Mouse (Mus musculus) intestine, embryonic 14.5 days (tissue): ENCODE measurements at regions not wholly inside any gene's neighbourhood (a gene's known extent, or its start where the extent isn't known, plus 50 kb on each side); places are given as distances from the start of the nearest gene placed in this dataset.
A peak's percentile ranks its signal among the peaks of the same experiment; 100 is the strongest.

ENCODE experiments used
- ATAC-seq: fragments of 200-750 bp; cut with Nextera tagmentation; replicated peaks from 2 replicates; pipeline ENCODE4 v1.8.0; 2017; ENCODE audit warnings: low read depth, moderate number of reproducible peaks, moderate TSS enrichment, moderate library complexity; ENCODE audit not compliant: low FRiP score, low TSS enrichment
- DNase-seq: peaks from one replicate; pipeline ENCODE4 v3.0.0-alpha.2; 2018; ENCODE audit warnings: low spot score
- H3K27ac ChIP-seq: fragments of 300-500 bp; sonication (generic); 2 replicates; pipeline ENCODE4 v1.5.1; 2014; ENCODE audit warnings: low read depth, mild to moderate bottlenecking, control low read depth
- H3K27me3 ChIP-seq: fragments of 300-500 bp; sonication (generic); replicated peaks from 2 replicates; pipeline ENCODE4 v1.6.1; 2014; ENCODE audit warnings: low read length, control low read depth; ENCODE audit not compliant: control insufficient read depth, insufficient read depth
- H3K36me3 ChIP-seq: fragments of 300-500 bp; sonication (generic); 2 replicates; pipeline ENCODE4 v1.6.1; 2014; ENCODE audit warnings: low read length, control low read depth; ENCODE audit not compliant: control insufficient read depth, insufficient read depth
- H3K4me1 ChIP-seq: fragments of 300-500 bp; sonication (generic); replicated peaks from 2 replicates; pipeline ENCODE4 v1.6.1; 2014; ENCODE audit warnings: low read length, control low read depth, mixed read lengths; ENCODE audit not compliant: control insufficient read depth, insufficient read depth
- H3K4me2 ChIP-seq: fragments of 300-500 bp; sonication (generic); 2 replicates; pipeline ENCODE4 v1.6.1; 2014; ENCODE audit warnings: low read length
- H3K4me3 ChIP-seq: fragments of 300-500 bp; sonication (generic); 2 replicates; pipeline ENCODE4 v1.5.1; 2014; ENCODE audit warnings: low read depth, low read length, control low read depth, mixed read lengths
- H3K9ac ChIP-seq: fragments of 300-500 bp; sonication (generic); 2 replicates; pipeline ENCODE4 v1.6.1; 2014; ENCODE audit warnings: mild to moderate bottlenecking, low read length
- H3K9me3 ChIP-seq: fragments of 300-500 bp; sonication (generic); 2 replicates; pipeline ENCODE4 v1.6.1; 2016; ENCODE audit warnings: low read length, control low read depth; ENCODE audit not compliant: control insufficient read depth
- WGBS: fragments of 180-500 bp; shearing (Covaris S2); extraction: QIAGEN DNeasy Blood & Tissue Kit; methylation state at CpG from one replicate; pipeline ENCODE4 v1.1.7; 2014; 5-methylcytosine and 5-hydroxymethylcytosine counted together

- no peaks in the 10 kb centered on the region for H3K27me3 ChIP-seq
- 80% methylated on average over 4 of the region's 4 CpGs for WGBS
- no peak for ATAC-seq
- no peaks in the 10 kb centered on the region for H3K36me3 ChIP-seq
- H3K4me3 ChIP-seq: no peak overlapping the region
- no peak for DNase-seq
- no peak overlapping the region for H3K27ac ChIP-seq
- H3K9me3 ChIP-seq: no peaks in the 10 kb centered on the region
- no peak overlapping the region for H3K9ac ChIP-seq
- H3K4me1 ChIP-seq: no peaks in the 10 kb centered on the region
- no peak overlapping the region for H3K4me2 ChIP-seq
Observed at GRCm38 (mm10) chr4:9046030-9046429, 807.2 kb upstream of the Car8 start.

GRCm38 (mm10) chr4:9036005-9036404 lies 797.2 kb upstream of the Car8 start:
- DNase-seq (no peak), ATAC-seq (no peak)
- Histone ChIP-seq H3K27ac (no peak overlapping the region), H3K4me3 (no peak overlapping the region), H3K9me3 (no peaks in the 10 kb centered on the region), H3K4me1 (no peaks in the 10 kb centered on the region), H3K4me2 (no peak overlapping the region), H3K27me3 (no peaks in the 10 kb centered on the region), H3K9ac (no peak overlapping the region), H3K36me3 (no peaks in the 10 kb centered on the region)
- 76% methylated on average over 4 of the region's 4 CpGs for WGBS

- ATAC-seq (no peak), DNase-seq (no peak)
- H3K36me3 ChIP-seq: no peaks in the 10 kb centered on the region
- WGBS: 55% methylated on average over 4 of the region's 4 CpGs
- no peak overlapping the region for H3K27ac ChIP-seq
- H3K9ac ChIP-seq: no peak overlapping the region
- no peaks in the 10 kb centered on the region for H3K9me3 ChIP-seq
- no peaks in the 10 kb centered on the region for H3K27me3 ChIP-seq
- no peak overlapping the region for H3K4me3 ChIP-seq
- no peaks in the 10 kb centered on the region for H3K4me1 ChIP-seq
- no peak overlapping the region for H3K4me2 ChIP-seq
Observed at GRCm38 (mm10) chr4:9035350-9035749, 796.5 kb upstream of the Car8 start.

DNA sequence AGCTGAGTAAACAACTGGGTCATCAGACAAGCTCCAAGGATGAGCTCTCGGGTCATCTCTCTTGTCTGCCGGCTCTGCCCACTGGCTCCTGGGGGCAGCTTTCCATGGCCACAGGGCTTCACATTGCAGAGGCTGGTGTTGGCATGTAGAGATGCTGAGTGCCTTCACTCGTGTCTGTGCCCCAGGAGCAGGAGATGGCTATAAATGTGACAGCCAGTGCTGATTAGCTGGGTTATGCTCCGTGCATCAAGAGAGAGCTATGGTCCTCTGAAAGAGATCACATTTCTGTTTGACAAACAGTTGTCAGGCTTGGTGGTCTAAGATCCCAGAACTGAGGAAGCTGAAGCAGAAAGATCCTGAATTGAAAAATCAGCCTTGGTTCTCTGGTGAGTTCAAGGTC lies 795.4 kb upstream of the Car8 start:
- H3K36me3 ChIP-seq: no peaks in the 10 kb centered on the region
- no peak for DNase-seq

DNA sequence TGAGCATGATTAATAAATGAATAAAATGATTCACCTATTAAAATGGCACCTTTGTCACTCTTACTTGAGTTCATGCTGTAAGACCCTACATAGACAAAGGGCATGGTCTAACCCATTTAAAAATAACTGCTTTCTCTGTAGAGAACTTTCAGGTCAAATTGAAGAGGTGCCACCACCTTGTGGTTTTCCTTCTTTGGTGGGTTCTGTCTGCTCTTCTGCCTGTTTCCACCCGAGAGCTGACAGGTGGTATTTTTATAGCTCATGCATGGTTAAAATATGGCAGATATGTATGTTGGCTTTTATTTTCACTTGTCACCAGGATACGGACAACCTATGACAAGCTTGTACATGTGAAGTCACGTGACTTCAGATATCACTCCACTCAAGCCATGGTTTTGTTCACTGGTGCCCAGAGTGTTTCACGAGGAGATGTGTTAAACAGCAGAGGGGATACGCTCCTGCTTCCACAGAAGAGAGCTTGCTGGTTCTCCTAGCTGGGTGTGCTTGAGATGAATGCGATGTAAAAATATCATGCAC lies 794.3 kb upstream of the Car8 start:
- DNase-seq (no peak), ATAC-seq (no peak)
- H3K27me3 ChIP-seq: no peaks in the 10 kb centered on the region
- no peak overlapping the region for H3K4me2 ChIP-seq
- H3K9me3 ChIP-seq: no peaks in the 10 kb centered on the region
- no peaks in the 10 kb centered on the region for H3K36me3 ChIP-seq
- no peak overlapping the region for H3K9ac ChIP-seq
- no peak overlapping the region for H3K27ac ChIP-seq
- peaks cover 3% of the 10 kb centered on the region; the same call in 1 of the 2 replicates for H3K4me1 ChIP-seq
- WGBS: 87% methylated on average over 6 of the region's 6 CpGs
- H3K4me3 ChIP-seq: no peak overlapping the region

More for the DNA sequence above, 795.4 kb upstream of the Car8 start:
- no peak overlapping the region for H3K4me3 ChIP-seq
- no peak for ATAC-seq
- 21% methylated on average over 4 of the region's 4 CpGs for WGBS
- H3K4me2 ChIP-seq: no peak overlapping the region
- H3K9me3 ChIP-seq: no peaks in the 10 kb centered on the region
- H3K4me1 ChIP-seq: no peaks in the 10 kb centered on the region
- no peak overlapping the region for H3K27ac ChIP-seq
- no peak overlapping the region for H3K9ac ChIP-seq
- H3K27me3 ChIP-seq: no peaks in the 10 kb centered on the region

DNA sequence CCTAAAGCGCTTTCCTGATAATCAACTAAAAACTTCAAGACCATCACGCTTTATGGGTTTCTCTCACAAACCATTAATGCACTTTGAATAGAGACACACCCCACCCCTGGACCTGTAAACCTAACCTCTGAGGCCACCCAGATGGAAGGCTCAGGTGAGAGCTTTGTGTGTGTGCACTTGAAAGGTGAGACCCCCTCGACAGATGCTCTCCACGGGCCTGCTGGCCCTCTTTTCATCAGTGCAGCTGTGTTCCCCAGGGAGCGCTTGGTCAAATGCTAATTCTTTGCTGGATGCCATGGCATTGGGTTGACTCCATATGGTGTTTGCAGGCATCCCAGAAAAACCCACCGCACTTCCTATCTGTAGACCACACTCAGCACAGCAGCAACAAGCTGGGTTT lies 792.8 kb upstream of the Car8 start:
- no peaks in the 10 kb centered on the region for H3K27me3 ChIP-seq
- H3K4me3 ChIP-seq: no peak overlapping the region
- H3K4me1 ChIP-seq: peaks cover 6% of the 10 kb centered on the region; the same call in 1 of the 2 replicates
- 59% methylated on average over 6 of the region's 6 CpGs for WGBS
- no peak overlapping the region for H3K4me2 ChIP-seq
- ATAC-seq: no peak
- H3K9me3 ChIP-seq: no peaks in the 10 kb centered on the region
- no peak for DNase-seq
- no peak overlapping the region for H3K27ac ChIP-seq
- no peaks in the 10 kb centered on the region for H3K36me3 ChIP-seq
- no peak overlapping the region for H3K9ac ChIP-seq

DNA sequence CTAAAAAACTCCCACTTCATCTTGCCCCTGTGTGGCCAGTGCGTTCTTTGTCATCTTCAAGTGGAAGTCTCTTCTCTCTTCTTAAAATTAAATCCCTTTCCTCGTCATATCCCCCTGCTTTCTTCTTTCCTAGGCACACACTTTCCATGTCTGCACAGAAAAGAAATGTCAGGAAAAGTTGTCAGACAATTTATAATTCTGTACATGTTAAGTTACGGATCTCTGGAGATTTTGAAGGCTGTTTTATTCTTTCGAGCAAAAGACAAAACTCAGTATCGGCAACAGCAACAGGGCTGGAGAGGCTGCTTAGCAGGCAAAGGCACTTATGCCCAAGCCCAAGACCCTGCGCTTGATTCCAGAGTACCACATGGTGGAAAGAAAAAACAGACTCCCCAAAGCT lies 790.1 kb upstream of the Car8 start:
- DNase-seq: no peak
- peak overlapping the region; percentile 44 for H3K4me3 ChIP-seq
- H3K9me3 ChIP-seq: no peaks in the 10 kb centered on the region
- no peaks in the 10 kb centered on the region for H3K36me3 ChIP-seq
- H3K27ac ChIP-seq: peak overlapping the region; percentile 8; the same call in 1 of the 2 replicates
- no peak for ATAC-seq
- H3K4me2 ChIP-seq: peak overlapping the region; percentile 78
- WGBS: 15% methylated on average over 6 of the region's 6 CpGs
- peaks cover 6% of the 10 kb centered on the region; the same call in 1 of the 2 replicates for H3K4me1 ChIP-seq
- H3K27me3 ChIP-seq: no peaks in the 10 kb centered on the region
- no peak overlapping the region for H3K9ac ChIP-seq

DNA sequence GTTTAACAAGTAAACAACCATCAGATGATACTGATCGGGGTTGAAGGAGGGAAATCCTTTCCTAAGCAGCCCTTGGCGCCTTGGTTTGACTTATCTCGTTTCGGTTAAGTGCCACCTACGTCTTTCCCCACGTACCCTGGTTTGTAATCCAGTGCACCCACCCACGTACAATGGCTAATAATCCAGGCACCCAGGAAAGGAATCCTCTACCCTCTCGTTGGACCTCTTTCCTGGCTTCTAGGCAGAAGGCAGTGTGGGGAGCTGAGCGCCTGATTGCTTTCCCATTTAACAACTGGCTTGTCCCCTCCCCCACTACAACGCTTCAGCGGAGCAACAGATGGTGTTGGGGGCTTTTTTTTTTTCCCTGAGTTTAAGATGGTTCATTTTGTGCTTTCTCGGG lies 789.6 kb upstream of the Car8 start:
- Histone ChIP-seq H3K27me3 (no peaks in the 10 kb centered on the region), H3K9me3 (no peaks in the 10 kb centered on the region), H3K9ac (peak overlapping the region; percentile 44), H3K27ac (peak overlapping the region; percentile 8; the same call in 1 of the 2 replicates), H3K36me3 (no peaks in the 10 kb centered on the region), H3K4me3 (peak overlapping the region; percentile 44), H3K4me1 (peaks cover 6% of the 10 kb centered on the region; the same call in 1 of the 2 replicates), H3K4me2 (peak overlapping the region; percentile 78)
- DNase-seq (peak; percentile 73), ATAC-seq (no peak)
- WGBS: under 1% methylated on average over 12 of the region's 12 CpGs

DNA sequence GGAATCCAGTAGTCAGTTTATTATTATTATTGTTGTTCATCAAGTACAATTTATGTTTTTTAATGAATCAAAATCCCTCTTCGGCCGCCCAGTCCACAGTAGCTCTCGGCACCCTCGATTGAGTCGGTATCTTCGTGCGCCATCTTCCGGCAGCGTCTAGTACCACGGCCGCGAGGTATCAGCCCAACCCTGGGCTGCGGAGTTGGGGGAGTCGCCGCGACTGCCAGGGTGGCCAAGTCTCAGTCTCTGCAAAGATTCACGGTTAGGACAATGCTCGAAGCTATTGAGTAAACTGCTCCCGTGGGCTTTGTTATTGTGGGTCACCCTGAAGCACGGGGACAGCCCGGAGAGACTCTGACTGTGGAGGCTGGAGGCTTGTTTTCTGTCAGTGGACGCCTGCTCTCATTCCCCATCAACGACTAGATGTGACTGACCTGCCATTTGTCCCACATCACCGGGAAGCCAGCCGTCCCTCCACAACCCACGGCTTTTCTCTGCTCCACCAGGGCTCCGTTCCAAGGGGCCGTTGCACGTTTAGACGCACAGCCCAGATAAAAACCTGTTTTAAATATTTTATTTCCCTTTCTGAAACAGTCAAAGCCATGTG lies 789.1 kb upstream of the Car8 start:
- WGBS: under 1% methylated on average over 30 of the region's 30 CpGs
- Histone ChIP-seq H3K4me1 (peaks cover 6% of the 10 kb centered on the region; the same call in 1 of the 2 replicates), H3K27ac (no peak overlapping the region), H3K4me2 (peak overlapping the region; percentile 78), H3K9ac (peak overlapping the region; percentile 44), H3K27me3 (no peaks in the 10 kb centered on the region), H3K36me3 (no peaks in the 10 kb centered on the region), H3K4me3 (peak overlapping the region; percentile 44), H3K9me3 (no peaks in the 10 kb centered on the region)
- DNase-seq: peak; percentile 95
- ATAC-seq: peak; percentile 90
